Mouse (Mus musculus): ENCODE data around the gene Acot11. TPM values are rescaled to one million over a fixed set of nuclear protein-coding genes. Genes with fewer than 3 reads are reported as not detected.

The Acot11 gene
- total and polyA plus RNA-seq, 3 experiments: 2.3 to 6.8 (median 4.3) TPM

DNA sequence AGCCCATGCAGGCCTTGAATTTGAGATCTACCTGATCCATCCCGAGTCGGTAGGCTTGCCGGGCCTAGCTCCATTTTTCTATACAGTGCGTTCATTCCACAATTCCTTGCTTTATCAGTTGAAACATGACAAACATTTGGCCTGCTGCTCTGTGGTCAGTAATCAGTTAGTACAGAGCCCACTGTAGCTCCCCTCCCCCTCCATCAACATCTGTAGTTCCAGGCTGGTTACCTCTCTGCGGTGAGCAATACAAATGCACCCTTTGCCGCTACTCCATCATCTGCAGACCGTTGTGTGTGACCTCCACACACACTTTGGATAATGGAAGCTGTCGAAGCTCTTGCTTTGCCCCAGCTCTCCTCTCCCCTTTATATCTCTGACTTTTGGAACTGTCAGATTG, 6.4 kb upstream of the Acot11 start:
- DNase-seq (ENCODE audit: extremely low read depth): no peak
- H3K79me2 ChIP-seq (replicated peaks; ENCODE audit: control insufficient read depth, extremely low read depth, insufficient read depth, poor library complexity, severe bottlenecking): no peaks in the 10 kb centered on the region
- no peak overlapping the region for H3K4me3 ChIP-seq (replicated peaks in 1 of 3; ENCODE audit: low read depth in 2 of 3, low read length in 2 of 3, poor library complexity in 1 of 3)
- H3K4me1 ChIP-seq (ENCODE audit: control insufficient read depth in 1 of 2, insufficient read depth in 2 of 2): 0 out of 4 replicates have a peak, but pooled peaks cover 0 to under 1% of the 10 kb centered on the region in 2 experiments
- H3K27ac ChIP-seq (ENCODE audit: insufficient read depth, low read depth): no peak overlapping the region
- no peaks in the 10 kb centered on the region for H3K36me3 ChIP-seq (replicated peaks in 1 of 2; ENCODE audit: control insufficient read depth in 1 of 2, insufficient read depth in 1 of 2, low read length in 1 of 2)
- no peak overlapping the region for H3K9ac ChIP-seq (ENCODE audit: insufficient read depth, low read depth)
- in situ Hi-C loops (cut with MboI; ENCODE audit: low pct_ligation_motif_present, low pct_unique_long_range_greater_than_20kb, low sequenced_read_pairs) (no loop called here), dilution Hi-C loops (cut with MboI; ENCODE audit: extremely low pct_ligation_motif_present, extremely low pct_unique_long_range_greater_than_20kb, low sequenced_read_pairs) (no loop called here)
- no peak for TF ChIP-seq SIN3A (IDR thresholded peaks at IDR 0.05; ENCODE audit: low read length)
- no peak for TF ChIP-seq CTCF (conservative IDR thresholded peaks at IDR 0.05 in 1 of 2, IDR thresholded peaks at IDR 0.05 in 1 of 2; ENCODE audit: low read depth in 2 of 2, low read length in 2 of 2)
- TF ChIP-seq USF1 (IDR thresholded peaks at IDR 0.05; ENCODE audit: low read depth, low read length): no peak
- TF ChIP-seq RAD21 (IDR thresholded peaks at IDR 0.05; ENCODE audit: low read depth, low read length): no peak
- TF ChIP-seq PAX5 (IDR thresholded peaks at IDR 0.05; ENCODE audit: low read length): no peak
- no peak for TF ChIP-seq E2F4 (IDR thresholded peaks at IDR 0.05; ENCODE audit: insufficient replicate concordance, low read depth, low read length)
- no peak for TF ChIP-seq MAX (IDR thresholded peaks at IDR 0.05; ENCODE audit: low read length)
- TF ChIP-seq ZMIZ1 (IDR thresholded peaks at IDR 0.05; ENCODE audit: low read depth, low read length): no peak
- no peak for TF ChIP-seq NELFE (IDR thresholded peaks at IDR 0.05; ENCODE audit: low read depth, low read length)
- no peak for TF ChIP-seq ZNF384 (IDR thresholded peaks at IDR 0.05; ENCODE audit: low read depth, low read length)
- H3K9me3 ChIP-seq (replicated peaks; ENCODE audit: low read length): peaks cover 6% of the 10 kb centered on the region
- H3K27me3 ChIP-seq (replicated peaks): no peaks in the 10 kb centered on the region
- H3K4me2 ChIP-seq (ENCODE audit: insufficient read depth, low read depth, poor library complexity, severe bottlenecking): no peak overlapping the region

DNA sequence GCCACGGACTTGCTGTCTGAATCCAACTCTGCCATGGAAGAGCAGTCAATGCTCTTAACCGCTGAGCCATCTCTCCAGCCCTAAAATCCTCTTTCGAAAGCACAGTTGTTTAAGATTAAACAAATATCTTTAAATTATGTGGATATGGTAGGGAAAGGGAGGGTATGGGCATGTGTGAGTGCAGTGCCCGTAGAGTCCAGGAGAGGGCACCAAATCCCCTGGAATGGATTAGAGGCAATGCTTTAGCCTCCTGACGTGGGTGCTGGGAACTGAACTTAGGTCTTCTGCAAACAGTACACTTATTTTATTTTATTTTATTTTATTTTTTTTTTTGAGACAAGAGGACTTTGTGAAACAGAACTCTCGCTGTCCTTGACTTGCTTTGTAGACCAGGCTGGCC, 5.2 kb upstream of the Acot11 start:
- TF ChIP-seq RAD21 (IDR thresholded peaks at IDR 0.05; ENCODE audit: low read depth, low read length) (peak; percentile 53), MAX (IDR thresholded peaks at IDR 0.05; ENCODE audit: low read length) (no peak), CTCF (conservative IDR thresholded peaks at IDR 0.05 in 1 of 2, IDR thresholded peaks at IDR 0.05 in 1 of 2; ENCODE audit: low read depth in 2 of 2, low read length in 2 of 2) (peak; percentile 25 to 58; a peak in 2 of 4 replicates), MXI1 (IDR thresholded peaks at IDR 0.05; ENCODE audit: low read depth, low read length) (no peak), SMC3 (IDR thresholded peaks at IDR 0.05; ENCODE audit: low read depth, low read length) (peak; percentile 42), ZNF384 (IDR thresholded peaks at IDR 0.05; ENCODE audit: low read depth, low read length) (no peak)
- H3K4me3 ChIP-seq (replicated peaks in 1 of 3; ENCODE audit: low read depth in 2 of 3, low read length in 2 of 3, poor library complexity in 1 of 3): no peak overlapping the region

DNA sequence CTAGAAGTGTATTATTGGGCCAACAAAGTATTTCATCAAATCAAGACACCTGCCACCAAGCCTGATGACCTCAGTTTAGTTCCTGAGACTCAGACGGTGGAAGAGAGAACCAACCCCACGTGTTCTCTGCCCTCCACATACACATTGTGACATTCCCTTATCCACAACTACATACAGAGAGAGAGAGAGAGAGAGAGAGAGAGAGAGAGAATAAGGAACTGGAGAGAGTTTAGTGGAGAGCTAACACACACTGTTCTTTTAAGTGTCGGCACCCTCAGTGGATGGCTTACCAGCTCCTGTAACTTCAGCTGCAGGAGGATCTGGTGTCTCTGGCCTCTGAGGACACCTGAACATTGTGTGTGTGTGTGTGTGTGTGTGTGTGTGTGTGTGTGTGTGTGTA, 2.5 kb upstream of the Acot11 start:
- H3K9me3 ChIP-seq (replicated peaks; ENCODE audit: low read length): peaks cover 6% of the 10 kb centered on the region
- in situ Hi-C loops (cut with MboI; ENCODE audit: low pct_ligation_motif_present, low pct_unique_long_range_greater_than_20kb, low sequenced_read_pairs) (no loop called here), dilution Hi-C loops (cut with MboI; ENCODE audit: extremely low pct_ligation_motif_present, extremely low pct_unique_long_range_greater_than_20kb, low sequenced_read_pairs) (no loop called here)
- H3K9ac ChIP-seq (ENCODE audit: insufficient read depth, low read depth): no peak overlapping the region
- H3K4me1 ChIP-seq (ENCODE audit: control insufficient read depth in 1 of 2, insufficient read depth in 2 of 2): peaks cover 12 to 29% of the 10 kb centered on the region in 2 experiments
- peaks cover 0 to 8% of the 10 kb centered on the region in 2 experiments for H3K36me3 ChIP-seq (replicated peaks in 1 of 2; ENCODE audit: control insufficient read depth in 1 of 2, insufficient read depth in 1 of 2, low read length in 1 of 2)
- no peak overlapping the region for H3K27ac ChIP-seq (ENCODE audit: insufficient read depth, low read depth)
- no peaks in the 10 kb centered on the region for H3K79me2 ChIP-seq (replicated peaks; ENCODE audit: control insufficient read depth, extremely low read depth, insufficient read depth, poor library complexity, severe bottlenecking)
- TF ChIP-seq CTCF (conservative IDR thresholded peaks at IDR 0.05 in 1 of 2, IDR thresholded peaks at IDR 0.05 in 1 of 2; ENCODE audit: low read depth in 2 of 2, low read length in 2 of 2): no peak
- H3K4me2 ChIP-seq (ENCODE audit: insufficient read depth, low read depth, poor library complexity, severe bottlenecking): no peak overlapping the region
- no peak for DNase-seq (ENCODE audit: extremely low read depth)
- H3K27me3 ChIP-seq (replicated peaks): no peaks in the 10 kb centered on the region
- H3K4me3 ChIP-seq (replicated peaks in 1 of 3; ENCODE audit: low read depth in 2 of 3, low read length in 2 of 3, poor library complexity in 1 of 3): no peak overlapping the region

More for the DNA sequence above, 5.2 kb upstream of the Acot11 start:
- dilution Hi-C loops (cut with MboI; ENCODE audit: extremely low pct_ligation_motif_present, extremely low pct_unique_long_range_greater_than_20kb, low sequenced_read_pairs): no loop called here
- H3K79me2 ChIP-seq (replicated peaks; ENCODE audit: control insufficient read depth, extremely low read depth, insufficient read depth, poor library complexity, severe bottlenecking): no peaks in the 10 kb centered on the region
- peaks cover 6% of the 10 kb centered on the region for H3K9me3 ChIP-seq (replicated peaks; ENCODE audit: low read length)
- no peaks in the 10 kb centered on the region for H3K27me3 ChIP-seq (replicated peaks)
- no peak overlapping the region for H3K9ac ChIP-seq (ENCODE audit: insufficient read depth, low read depth)
- H3K4me1 ChIP-seq (ENCODE audit: control insufficient read depth in 1 of 2, insufficient read depth in 2 of 2): peaks cover 4 to 11% of the 10 kb centered on the region in 2 experiments; a peak in 3 of 4 replicates
- in situ Hi-C loops (cut with MboI; ENCODE audit: low pct_ligation_motif_present, low pct_unique_long_range_greater_than_20kb, low sequenced_read_pairs): no loop called here
- H3K27ac ChIP-seq (ENCODE audit: insufficient read depth, low read depth): no peak overlapping the region
- DNase-seq (ENCODE audit: extremely low read depth): no peak
- H3K36me3 ChIP-seq (replicated peaks in 1 of 2; ENCODE audit: control insufficient read depth in 1 of 2, insufficient read depth in 1 of 2, low read length in 1 of 2): no peaks in the 10 kb centered on the region
- H3K4me2 ChIP-seq (ENCODE audit: insufficient read depth, low read depth, poor library complexity, severe bottlenecking): no peak overlapping the region

Measured in CH12.LX (cell line).